Mouse (Mus musculus): Measurements from ENCODE around the gene 6430548M08Rik.

DNA sequence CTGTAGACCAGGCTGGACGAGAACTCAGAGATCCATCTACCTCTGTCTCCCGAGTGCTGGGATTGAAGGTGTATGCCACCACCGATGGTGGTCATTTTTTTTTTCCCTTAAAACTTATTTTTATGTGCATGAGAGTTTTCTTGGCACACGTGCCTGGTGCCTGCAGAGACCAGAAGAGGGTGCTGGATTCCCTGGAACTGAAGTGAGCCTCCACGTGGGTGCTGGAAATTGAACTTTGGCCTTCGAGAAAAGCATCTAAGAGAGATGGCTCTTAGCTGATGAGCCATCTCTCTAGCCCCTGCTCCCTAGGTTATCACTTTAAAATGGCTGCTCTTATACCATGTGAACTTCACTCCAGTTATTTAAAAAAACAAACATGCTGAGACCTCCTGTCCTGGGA is 39.4 kb upstream of the 6430548M08Rik start:
- TF ChIP-seq MAFK (IDR thresholded peaks at IDR 0.05; ENCODE audit: insufficient read depth, low read depth, low read length) (no peak), CHD2 (IDR thresholded peaks at IDR 0.05; ENCODE audit: low read depth, low read length) (no peak)
